Mouse (Mus musculus) kidney, postnatal 25 days (tissue): ENCODE measurements at regions not wholly inside any gene's neighbourhood (a gene's known extent, or its start where the extent isn't known, plus 50 kb on each side); places are given as distances from the start of the nearest gene placed in this dataset.

Experiments
- DNase-seq, 2 experiments: peaks; one replicate each; pipeline ENCODE4 v3.0.0; 2021; ENCODE audit warnings: mixed read lengths in 2 of 2

- DNase-seq, result no peak
Observed at GRCm38 (mm10) chr8:112196423-112196822, 181.6 kb upstream of the Gm6793 start.

GRCm38 (mm10) chr8:112195880-112196279, 181.0 kb upstream of the Gm6793 start:
- DNase-seq, result no peak

GRCm38 (mm10) chr8:112191846-112192245, 177.0 kb upstream of the Gm6793 start:
- no peak for DNase-seq

GRCm38 (mm10) chr8:112189698-112190097, 174.9 kb upstream of the Gm6793 start:
- no peak for DNase-seq

GRCm38 (mm10) chr8:112170184-112170583, 155.3 kb upstream of the Gm6793 start:
- no peak for DNase-seq

GRCm38 (mm10) chr8:112156656-112157055, 141.8 kb upstream of the Gm6793 start:
- no peak for DNase-seq

GRCm38 (mm10) chr8:112138924-112139323, 124.1 kb upstream of the Gm6793 start:
- no peak for DNase-seq

GRCm38 (mm10) chr8:112130196-112130595, 115.4 kb upstream of the Gm6793 start:
- DNase-seq, result no peak

- DNase-seq, result peak; percentile 65
Observed at GRCm38 (mm10) chr8:112128833-112129518, 114.1 kb upstream of the Gm6793 start.

- DNase-seq, result no peak
Observed at GRCm38 (mm10) chr8:112111950-112112349, 97.1 kb upstream of the Gm6793 start.

- DNase-seq, result peak; percentile 11 to 71
Observed at GRCm38 (mm10) chr8:112097883-112098635, 83.2 kb upstream of the Gm6793 start.

GRCm38 (mm10) chr8:112094881-112095280, 80.0 kb upstream of the Gm6793 start:
- DNase-seq, result no peak

GRCm38 (mm10) chr8:112093554-112093953, 78.7 kb upstream of the Gm6793 start:
- no peak for DNase-seq

- no peak for DNase-seq
Observed at GRCm38 (mm10) chr8:112092831-112093230, 78.0 kb upstream of the Gm6793 start.

GRCm38 (mm10) chr8:112078621-112079020, 63.8 kb upstream of the Gm6793 start:
- no peak for DNase-seq

GRCm38 (mm10) chr8:112072205-112072604, 57.4 kb upstream of the Gm6793 start:
- DNase-seq, result no peak

- no peak for DNase-seq
Observed at GRCm38 (mm10) chr8:112070251-112070650, 55.4 kb upstream of the Gm6793 start.
